ENCODE assay signal across 30 mouse cellular contexts in the genomic region with DNA sequence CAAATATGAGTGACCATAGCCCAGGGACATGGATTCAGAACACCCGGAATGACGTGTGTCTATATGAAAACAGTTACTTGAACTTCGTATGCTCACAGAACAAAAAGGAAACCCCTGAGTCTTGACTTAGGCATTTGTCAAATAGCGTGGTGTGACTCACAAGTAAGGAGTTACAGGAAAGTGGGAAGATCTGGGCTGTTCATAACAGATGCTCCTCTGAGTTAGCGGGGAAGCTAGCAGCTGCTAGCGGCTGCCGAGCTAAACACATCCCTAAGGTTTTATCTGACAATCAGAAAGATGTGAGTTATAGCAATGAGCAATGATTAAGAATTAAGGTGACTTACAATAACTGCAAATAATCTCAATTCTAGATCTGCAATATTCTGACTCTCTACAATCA. TPM values are rescaled to one million over a fixed set of nuclear protein-coding genes. Genes with fewer than 3 reads are reported as not detected.
DNase-seq lines count a peak whose midpoint lies in the region; ATAC-seq and TF ChIP-seq lines count a peak whose summit lies in the region.
"Had no signal": no experiment of that assay in that cellular context is flagged by ENCODE, and none has a peak within 500 bp of the region (broad histone marks: within the 10 kb centered on the region; RNA-seq: fewer than 3 reads in every experiment).

No protein-coding gene starts in this region.

- no peaks in the 10 kb centered on the region for H3K27me3 ChIP-seq in embryonic facial prominence, embryonic 14.5 days (replicated peaks; ENCODE audit: control insufficient read depth, insufficient read depth, low read length)
- no peaks in the 10 kb centered on the region for H3K27me3 ChIP-seq in embryonic facial prominence, embryonic 10.5 days (replicated peaks; ENCODE audit: low read depth, poor library complexity, severe bottlenecking)
- H3K27me3 ChIP-seq in heart, postnatal 0 days (ENCODE audit: control insufficient read depth, insufficient read depth, low read length): no peaks in the 10 kb centered on the region
- H3K27me3 ChIP-seq in lung, postnatal 0 days (replicated peaks; ENCODE audit: insufficient read depth, low read length): no peaks in the 10 kb centered on the region
- H3K27me3 ChIP-seq: limb, embryonic 12.5 days; midbrain, embryonic 15.5 days had no signal

- no peak overlapping the region for H3K4me2 ChIP-seq in embryonic facial prominence, embryonic 14.5 days (ENCODE audit: low read depth, low read length)
- no peak overlapping the region for H3K4me2 ChIP-seq in heart, postnatal 0 days (ENCODE audit: low read depth, low read length)
- no peak overlapping the region for H3K4me2 ChIP-seq in lung, postnatal 0 days (replicated peaks; ENCODE audit: low read depth, low read length)
- H3K4me2 ChIP-seq: limb, embryonic 12.5 days; liver, embryonic 11.5 days; midbrain, embryonic 15.5 days had no signal

- 55% methylated on average over 7 of the region's 7 CpGs for WGBS in embryonic facial prominence, embryonic 14.5 days
- WGBS in embryonic facial prominence, embryonic 10.5 days: 83% methylated on average over 7 of the region's 7 CpGs
- 65% methylated on average over 7 of the region's 7 CpGs for WGBS in heart, postnatal 0 days
- 62% methylated on average over 7 of the region's 7 CpGs for WGBS in lung, postnatal 0 days

- no peaks in the 10 kb centered on the region for H3K9me3 ChIP-seq in embryonic facial prominence, embryonic 14.5 days (ENCODE audit: control insufficient read depth, low read length)
- no peaks in the 10 kb centered on the region for H3K9me3 ChIP-seq in embryonic facial prominence, embryonic 10.5 days
- no peaks in the 10 kb centered on the region for H3K9me3 ChIP-seq in heart, postnatal 0 days (replicated peaks; ENCODE audit: control insufficient read depth, low read length)
- no peaks in the 10 kb centered on the region for H3K9me3 ChIP-seq in lung, postnatal 0 days (ENCODE audit: low read length)
- H3K9me3 ChIP-seq: hindbrain, embryonic 10.5 days; limb, embryonic 12.5 days; midbrain, embryonic 15.5 days had no signal

- TF ChIP-seq CTCF in heart, postnatal 0 days (IDR thresholded peaks at IDR 0.05; ENCODE audit: low read depth): no peak
- no peak for TF ChIP-seq CTCF in lung, postnatal 0 days (IDR thresholded peaks at IDR 0.05)
- no peak for TF ChIP-seq CTCF in brain, embryonic 14.5 days (IDR thresholded peaks at IDR 0.05; ENCODE audit: borderline replicate concordance, extremely low read depth, insufficient read depth, insufficient read length)

- TF ChIP-seq EP300 in heart, postnatal 0 days (IDR thresholded peaks at IDR 0.05; ENCODE audit: low read depth): no peak
- no peak for TF ChIP-seq EP300 in lung, postnatal 0 days (IDR thresholded peaks at IDR 0.05)

- H3K4me3 ChIP-seq in embryonic facial prominence, embryonic 14.5 days (ENCODE audit: low read depth, low read length): no peak overlapping the region
- no peak overlapping the region for H3K4me3 ChIP-seq in embryonic facial prominence, embryonic 10.5 days
- H3K4me3 ChIP-seq in heart, postnatal 0 days (ENCODE audit: low read depth, low read length): no peak overlapping the region
- no peak overlapping the region for H3K4me3 ChIP-seq in lung, postnatal 0 days (ENCODE audit: low read depth, low read length)
- H3K4me3 ChIP-seq: hindbrain, embryonic 10.5 days; limb, embryonic 12.5 days; megakaryocyte, embryonic 14.5 days; midbrain, embryonic 15.5 days had no signal

- no peak for ATAC-seq in embryonic facial prominence, embryonic 14.5 days (ENCODE audit: low read depth)
- peak; percentile 39; the same call in 1 of the 2 replicates for ATAC-seq in heart, postnatal 0 days (ENCODE audit: insufficient read depth, low read depth)
- peak; percentile 25; the same call in 1 of the 2 replicates for ATAC-seq in lung, postnatal 0 days
- ATAC-seq: CD4-positive, CD25-positive, alpha-beta regulatory T cell, adult 4 months; intestine, postnatal 0 days had no signal

- H3K9ac ChIP-seq in embryonic facial prominence, embryonic 14.5 days (ENCODE audit: low read depth, low read length): no peak overlapping the region
- H3K9ac ChIP-seq in heart, postnatal 0 days (replicated peaks; ENCODE audit: low read depth, low read length): no peak overlapping the region
- no peak overlapping the region for H3K9ac ChIP-seq in lung, postnatal 0 days (replicated peaks; ENCODE audit: low read depth)
- H3K9ac ChIP-seq: limb, embryonic 12.5 days; midbrain, embryonic 15.5 days had no signal

- no peaks in the 10 kb centered on the region for H3K36me3 ChIP-seq in embryonic facial prominence, embryonic 14.5 days (ENCODE audit: control insufficient read depth, insufficient read depth, low read length)
- no peaks in the 10 kb centered on the region for H3K36me3 ChIP-seq in embryonic facial prominence, embryonic 10.5 days (replicated peaks)
- no peaks in the 10 kb centered on the region for H3K36me3 ChIP-seq in heart, postnatal 0 days (replicated peaks; ENCODE audit: control insufficient read depth, insufficient read depth, low read length)
- no peaks in the 10 kb centered on the region for H3K36me3 ChIP-seq in lung, postnatal 0 days (ENCODE audit: insufficient read depth, low read length)
- H3K36me3 ChIP-seq: hindbrain, embryonic 10.5 days; limb, embryonic 12.5 days; midbrain, embryonic 15.5 days had no signal

- peak; percentile 38 for DNase-seq in embryonic facial prominence, embryonic 14.5 days (ENCODE audit: low spot score)
- no peak for DNase-seq in embryonic facial prominence, embryonic 10.5 days (ENCODE audit: low spot score)
- DNase-seq in heart, postnatal 0 days (ENCODE audit: low spot score): peak; percentile 9
- no peak for DNase-seq in heart, adult 18-20 months
- DNase-seq in lung, postnatal 0 days (ENCODE audit: low spot score): peak; percentile 27
- DNase-seq in lung, postnatal 10 days: no peak
- peak; percentile 45 for DNase-seq in brain, embryonic 14.5 days (ENCODE audit: low read depth)
- no peak for DNase-seq in thymus, postnatal 4 days
- DNase-seq: adrenal gland, postnatal 25 days; cerebellum, adult 11 months; cerebellum, postnatal 10 days; gastrocnemius, postnatal 10 days; lung, adult 18-20 months; thymus, adult 2 months had no signal

- no peaks in the 10 kb centered on the region for H3K4me1 ChIP-seq in embryonic facial prominence, embryonic 14.5 days (ENCODE audit: control insufficient read depth, insufficient read depth, low read length)
- H3K4me1 ChIP-seq in embryonic facial prominence, embryonic 10.5 days: peaks cover 4% of the 10 kb centered on the region; the same call in 1 of the 2 replicates
- peaks cover 14% of the 10 kb centered on the region; the same call in 1 of the 2 replicates for H3K4me1 ChIP-seq in heart, postnatal 0 days (ENCODE audit: control insufficient read depth, insufficient read depth)
- no peaks in the 10 kb centered on the region for H3K4me1 ChIP-seq in lung, postnatal 0 days (ENCODE audit: insufficient read depth, low read depth, low read length)
- H3K4me1 ChIP-seq: limb, embryonic 12.5 days had no signal

- H3K27ac ChIP-seq in embryonic facial prominence, embryonic 14.5 days (replicated peaks; ENCODE audit: low read depth, low read length): no peak overlapping the region
- no peak overlapping the region for H3K27ac ChIP-seq in embryonic facial prominence, embryonic 10.5 days (replicated peaks)
- H3K27ac ChIP-seq in heart, postnatal 0 days (ENCODE audit: low read depth): no peak overlapping the region
- H3K27ac ChIP-seq in lung, postnatal 0 days (ENCODE audit: low read length): no peak overlapping the region
- H3K27ac ChIP-seq: hindbrain, embryonic 10.5 days; limb, embryonic 12.5 days; midbrain, embryonic 15.5 days; stomach, postnatal 0 days had no signal

- TF ChIP-seq POLR2A in brain, embryonic 14.5 days (IDR thresholded peaks at IDR 0.05; ENCODE audit: borderline replicate concordance, extremely low read depth, insufficient read depth, insufficient read length, poor library complexity, severe bottlenecking): no peak

RNA-seq across cellular contexts. Expression of a gene that starts 19.8 kb away (rescaled TPM):
- polyA plus RNA-seq in embryonic facial prominence, embryonic 14.5 days (2014; fragmentation: Nextera tagmentation; extraction: Ambion mirVana): 0.16 and 0.64 TPM in 2 replicates
- polyA plus RNA-seq in embryonic facial prominence, embryonic 10.5 days (2016; fragmentation: Nextera tagmentation; extraction: Ambion mirVana): 0.80 and 1.4 TPM in 2 replicates
- not detected in 2 replicates for total RNA-seq in heart, postnatal 0 days (2014; rRNA removed; ENCODE audit: low replicate concordance)
- not detected in 2 replicates for polyA plus RNA-seq in heart, postnatal 0 days (2015; fragmentation: Nextera tagmentation; extraction: Ambion mirVana)
- not detected for total RNA-seq in heart, adult 18-20 months (2021)
- polyA plus RNA-seq in lung, postnatal 0 days (2015; fragmentation: Nextera tagmentation; extraction: Ambion mirVana): not detected in 2 replicates
- 1.8 and 3.2 TPM in 2 replicates for polyA plus RNA-seq in brain, embryonic 14.5 days (2012; rRNA removed)
- total RNA-seq: adrenal gland, postnatal 25 days; gastrocnemius, postnatal 10 days; granulocyte monocyte progenitor cell, adult 5-6 weeks; heart, postnatal 10 days had no signal
- polyA plus RNA-seq: CD4-positive, CD25-positive, alpha-beta regulatory T cell, adult 4 months; heart, embryonic 11.5 days; intestine, postnatal 0 days had no signal

RNA-seq across cellular contexts. Expression of a gene that starts 49.8 kb away (rescaled TPM):
- polyA plus RNA-seq in embryonic facial prominence, embryonic 14.5 days (2014; fragmentation: Nextera tagmentation; extraction: Ambion mirVana): 30.2 and 33.4 TPM in 2 replicates
- polyA plus RNA-seq in embryonic facial prominence, embryonic 10.5 days (2016; fragmentation: Nextera tagmentation; extraction: Ambion mirVana): 38.0 and 38.1 TPM in 2 replicates
- 14.8 and 17.9 TPM in 2 replicates for total RNA-seq in heart, postnatal 0 days (2014; rRNA removed; ENCODE audit: low replicate concordance)
- 16.6 and 19.0 TPM in 2 replicates for polyA plus RNA-seq in heart, postnatal 0 days (2015; fragmentation: Nextera tagmentation; extraction: Ambion mirVana)
- 10 to 100 TPM; 23.2 to 24.2 TPM for total RNA-seq in heart, adult 18-20 months (2021)
- 24.2 and 25.8 TPM in 2 replicates for polyA plus RNA-seq in lung, postnatal 0 days (2015; fragmentation: Nextera tagmentation; extraction: Ambion mirVana)
- polyA plus RNA-seq in brain, embryonic 14.5 days (2012; rRNA removed): 32.2 and 35.6 TPM in 2 replicates

RNA-seq across cellular contexts. Expression of a gene that starts 53.6 kb away (rescaled TPM):
- 1.5 and 2.9 TPM in 2 replicates for polyA plus RNA-seq in embryonic facial prominence, embryonic 14.5 days (2014; fragmentation: Nextera tagmentation; extraction: Ambion mirVana)
- 0.60 TPM in 1 of 2 replicates, not detected in the other for polyA plus RNA-seq in embryonic facial prominence, embryonic 10.5 days (2016; fragmentation: Nextera tagmentation; extraction: Ambion mirVana)
- total RNA-seq in heart, postnatal 0 days (2014; rRNA removed; ENCODE audit: low replicate concordance): not detected in 2 replicates
- not detected in 2 replicates for polyA plus RNA-seq in heart, postnatal 0 days (2015; fragmentation: Nextera tagmentation; extraction: Ambion mirVana)
- not detected for total RNA-seq in heart, adult 18-20 months (2021)
- not detected in 2 replicates for polyA plus RNA-seq in lung, postnatal 0 days (2015; fragmentation: Nextera tagmentation; extraction: Ambion mirVana)
- not detected in 2 replicates for polyA plus RNA-seq in brain, embryonic 14.5 days (2012; rRNA removed)
- total RNA-seq: adrenal gland, postnatal 25 days; granulocyte monocyte progenitor cell, adult 5-6 weeks; heart, postnatal 10 days; layer of hippocampus, postnatal 25 days; left cerebral cortex, postnatal 10 days had no signal
- polyA plus RNA-seq: CD4-positive, CD25-positive, alpha-beta regulatory T cell, adult 4 months; cortical plate, adult 2 months; heart, embryonic 11.5 days; hindbrain, embryonic 10.5 days; kidney, embryonic 16.5 days; limb, embryonic 12.5 days; liver, embryonic 11.5 days; midbrain, embryonic 15.5 days; neural tube, embryonic 14.5 days; thymus, adult 2 months had no signal

Comparison
In these comparisons a context has a peak if more than half of its experiments do, and no peak if none do; other contexts are left out.
1. DNase-seq: peak in embryonic facial prominence, embryonic 14.5 days (single experiment), heart, postnatal 0 days (single experiment), lung, postnatal 0 days (single experiment) and brain, embryonic 14.5 days (single experiment); none in embryonic facial prominence, embryonic 10.5 days (single experiment), heart, adult 18-20 months (0 of 2), lung, postnatal 10 days (single experiment) and thymus, postnatal 4 days (single experiment).